Mouse (Mus musculus) kidney, adult 8-10 months (tissue): ENCODE results near the gene Fbxo42.

Source experiments
- DNase-seq, 2 experiments: peaks; one replicate each; pipeline ENCODE4 v3.0.0; 2022

The Fbxo42 gene

DNA sequence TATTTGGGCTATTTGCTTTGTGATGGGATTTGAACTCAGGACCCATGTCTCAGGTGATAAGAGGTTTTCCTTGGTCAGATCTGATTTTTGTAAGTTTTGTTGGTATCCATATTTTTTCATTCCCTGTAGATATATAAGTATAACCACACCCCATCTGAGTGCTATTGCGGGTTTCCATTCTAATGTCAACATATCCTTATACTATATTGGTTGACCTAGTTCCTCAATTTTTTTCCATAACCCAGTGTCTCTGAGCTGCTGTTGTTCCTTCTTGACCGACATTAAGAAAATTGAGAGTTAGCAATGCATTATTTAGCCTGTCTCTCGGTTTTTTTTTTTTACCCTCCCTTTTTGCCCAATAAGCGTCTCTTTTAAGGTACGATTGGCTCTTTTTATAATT is 75.0 kb downstream of the Fbxo42 start:
- no peak for DNase-seq

DNA sequence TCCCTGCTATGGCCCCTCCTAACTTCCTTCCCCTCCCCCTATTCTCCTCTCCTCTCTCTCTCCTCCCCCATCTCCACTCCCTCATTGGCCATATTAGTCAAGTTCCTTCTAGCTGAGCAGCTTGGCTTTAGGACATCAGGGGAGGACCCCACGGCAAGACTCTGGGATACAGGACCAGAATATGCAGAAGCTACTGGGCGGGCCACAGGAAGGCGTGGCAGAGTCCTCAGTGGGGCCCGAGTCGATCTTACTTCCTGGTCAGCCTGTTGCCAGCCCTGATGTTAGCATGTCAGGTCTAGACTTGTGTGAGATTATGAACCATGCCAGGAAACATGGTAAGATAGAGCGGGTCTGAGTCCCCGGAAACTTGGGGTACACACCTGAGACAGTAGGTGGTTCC is 81.0 kb downstream of the Fbxo42 start:
- no peak for DNase-seq

DNA sequence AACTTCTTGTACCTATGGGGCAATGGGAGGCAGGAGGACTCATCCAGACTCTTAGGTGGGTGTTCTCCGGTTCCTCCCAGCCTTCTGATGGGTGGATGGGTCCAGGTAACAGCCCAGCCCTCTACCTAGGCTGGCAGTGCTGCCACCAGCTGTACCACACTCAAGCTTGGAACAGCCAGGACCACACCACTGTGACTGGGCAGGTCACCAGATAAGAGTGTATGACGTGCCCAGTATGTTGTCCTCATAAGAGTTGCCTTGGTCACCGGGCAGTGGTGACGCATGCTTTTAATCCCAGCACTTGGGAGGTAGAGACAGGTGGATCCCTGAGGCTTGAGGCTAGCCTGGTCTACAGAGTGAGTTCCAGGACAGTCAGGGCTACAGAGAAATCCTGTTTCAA is 85.5 kb downstream of the Fbxo42 start:
- no peak for DNase-seq

DNA sequence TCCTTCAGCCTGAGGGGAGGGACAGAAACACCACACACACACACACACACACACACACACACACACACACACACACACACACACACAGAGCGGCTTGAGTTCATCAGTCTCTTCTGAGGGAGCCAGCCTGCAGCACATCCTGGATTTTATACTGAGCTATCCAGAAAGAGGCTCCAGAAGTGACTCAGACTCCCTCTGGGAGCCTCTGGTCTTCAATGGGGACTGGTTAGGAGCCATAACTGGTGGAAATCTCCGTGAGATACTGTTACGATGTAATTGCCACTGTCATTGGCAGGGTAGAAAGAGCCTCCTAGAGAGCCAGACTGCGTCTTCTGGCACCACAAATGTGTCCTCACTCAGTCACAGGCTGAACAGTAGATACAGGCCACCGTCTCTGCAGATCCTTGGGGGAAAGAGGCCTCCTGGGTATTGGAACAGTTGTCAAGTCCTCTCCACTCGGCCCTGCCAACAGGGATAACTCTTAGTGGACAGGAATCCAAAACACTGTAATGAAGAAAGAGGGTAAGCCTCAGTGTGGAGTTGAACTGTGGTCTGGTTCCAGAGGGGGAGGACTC is 87.9 kb downstream of the Fbxo42 start:
- DNase-seq: no peak

DNA sequence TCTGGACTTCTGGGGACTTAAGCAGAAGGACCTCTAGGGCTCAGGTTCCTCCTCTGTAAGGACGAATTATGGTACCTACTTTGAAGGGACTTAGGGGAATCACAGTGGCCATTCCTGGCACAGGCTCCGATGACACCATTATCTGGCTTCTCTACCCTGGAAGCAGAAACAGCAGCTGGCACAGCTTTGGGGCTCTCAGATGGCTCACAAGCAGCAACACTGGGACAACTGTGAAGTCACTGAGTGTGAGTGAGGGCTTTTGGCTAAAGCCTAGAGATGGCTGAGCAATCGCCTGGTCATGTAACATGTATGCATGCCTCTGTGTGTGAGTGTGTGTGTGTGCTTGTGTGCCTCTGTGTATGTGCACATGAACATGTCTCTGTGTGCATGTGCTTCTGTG is 89.1 kb downstream of the Fbxo42 start:
- DNase-seq: no peak

DNA sequence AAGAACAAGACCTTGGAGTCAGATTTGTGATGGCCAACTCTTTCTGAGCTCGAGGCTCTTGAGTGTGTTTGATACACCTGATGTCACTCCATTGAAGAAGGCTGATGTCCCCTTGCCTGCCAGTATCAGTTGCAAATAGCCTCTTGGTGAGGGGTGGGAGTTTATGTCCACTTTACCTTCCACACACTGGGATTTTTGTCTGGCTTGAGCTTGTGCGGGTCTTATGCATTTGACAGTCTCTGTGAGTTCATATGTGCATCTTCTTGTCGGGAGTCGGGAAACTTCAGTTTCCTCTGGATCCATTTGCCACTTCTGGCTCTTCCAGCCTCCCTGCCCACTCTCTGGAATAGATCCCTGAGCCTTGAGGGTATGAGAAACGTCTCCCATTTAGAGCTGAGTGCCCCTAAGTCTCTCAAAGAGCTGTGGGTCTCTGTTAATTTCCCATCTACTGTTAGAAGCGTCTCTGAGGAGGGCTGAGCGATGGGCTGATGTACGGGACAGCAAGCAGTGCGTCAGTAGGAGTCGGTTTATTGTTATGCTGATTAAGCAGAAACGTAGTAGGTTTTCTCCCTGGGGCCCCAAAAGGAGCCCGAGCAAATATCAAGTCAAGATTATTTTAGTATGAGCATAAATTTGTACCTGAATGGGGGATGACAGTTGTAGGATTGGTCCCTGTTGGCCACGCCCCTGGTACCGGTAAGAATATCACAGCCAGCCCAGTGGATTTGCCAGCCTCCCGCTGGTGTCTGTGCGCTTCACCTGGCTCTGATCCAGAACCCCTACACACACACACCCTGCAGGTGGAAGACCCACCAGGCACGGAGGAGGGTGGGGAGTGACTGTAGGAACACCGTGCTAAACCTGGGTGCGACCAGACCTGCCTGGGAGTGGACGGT is 91.0 kb downstream of the Fbxo42 start:
- DNase-seq: no peak

DNA sequence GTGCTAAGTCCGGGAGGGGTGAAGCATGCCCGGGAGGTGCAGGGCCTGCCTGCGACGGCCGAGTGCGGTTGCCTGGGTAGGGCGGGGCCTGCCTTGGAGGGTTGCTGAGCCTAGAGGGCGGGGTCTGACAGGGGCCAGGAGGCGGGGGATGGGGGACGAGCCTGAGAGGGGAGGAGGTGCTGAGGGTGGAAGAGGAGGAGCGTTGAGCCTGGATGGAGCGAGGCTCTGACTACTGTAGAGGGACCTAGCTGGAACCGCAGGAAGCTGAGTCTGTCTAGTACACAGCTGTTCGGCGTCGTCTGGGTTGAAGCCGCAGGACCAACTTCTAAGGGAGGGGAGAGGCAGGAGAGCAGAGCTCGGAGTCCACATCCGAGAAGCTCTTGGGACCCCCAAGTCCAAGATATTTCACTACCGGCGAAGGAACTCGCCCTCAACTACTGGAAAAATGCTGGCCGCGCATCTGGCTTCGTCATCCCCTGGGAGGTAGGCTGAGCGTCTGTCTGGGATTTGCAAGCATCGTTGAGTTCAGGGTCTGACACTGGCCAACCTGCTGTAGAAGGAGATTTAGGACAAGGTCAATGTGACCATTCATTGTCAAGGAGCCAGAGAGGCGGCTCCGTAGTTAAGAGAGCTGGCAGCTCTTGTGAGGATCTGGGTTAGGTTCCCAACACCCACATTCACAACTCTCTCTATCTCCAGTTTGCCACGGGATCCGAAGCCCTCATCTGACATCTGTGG is 91.8 kb downstream of the Fbxo42 start, which contains the start of gene Arhgef19:
TSS of gene Arhgef19 (plus strand) at position 112 of the 738 bp plus-strand sequence.
- peak; percentile 91 to 92 for DNase-seq

DNA sequence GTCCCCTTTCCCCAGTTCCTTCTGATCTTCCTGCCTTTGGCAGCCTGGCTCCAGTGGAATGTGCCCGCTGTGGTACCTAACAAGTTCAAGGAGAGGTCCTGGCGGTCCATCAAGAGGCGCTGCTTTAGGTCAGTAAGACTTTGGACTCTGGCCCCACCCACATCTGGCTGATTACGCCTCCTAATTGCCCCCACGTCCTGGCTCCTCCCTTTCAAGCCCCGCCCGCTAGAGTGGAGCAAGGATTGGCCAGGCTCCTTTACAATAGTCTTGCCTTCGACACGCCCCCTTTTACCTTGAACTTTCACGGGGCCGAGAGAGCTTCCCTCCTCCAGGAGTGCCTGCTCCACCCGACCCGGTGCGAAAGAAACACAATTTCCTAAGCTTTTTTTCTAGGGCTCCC is 92.9 kb downstream of the Fbxo42 start:
- DNase-seq: peak; percentile 84 to 86

DNA sequence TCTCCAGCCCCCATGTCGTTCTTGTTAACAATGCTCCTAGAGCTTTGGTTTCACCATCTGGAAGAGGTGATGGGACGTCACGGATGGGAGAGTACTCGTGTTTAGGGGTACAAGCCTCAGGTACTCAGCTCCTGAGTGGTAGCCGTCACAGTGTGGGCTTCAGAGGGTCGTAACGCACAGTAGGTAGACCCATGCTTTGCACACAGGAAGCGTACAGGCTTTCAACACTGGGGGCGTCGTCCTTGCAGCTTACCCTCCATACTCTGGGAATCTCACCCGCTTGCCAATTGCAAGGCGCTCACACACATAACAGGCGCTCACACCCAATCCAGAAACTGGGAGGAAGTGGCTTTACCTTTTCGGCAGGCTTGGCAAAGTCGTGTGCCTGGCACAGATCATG is 94.1 kb downstream of the Fbxo42 start:
- DNase-seq: no peak

DNA sequence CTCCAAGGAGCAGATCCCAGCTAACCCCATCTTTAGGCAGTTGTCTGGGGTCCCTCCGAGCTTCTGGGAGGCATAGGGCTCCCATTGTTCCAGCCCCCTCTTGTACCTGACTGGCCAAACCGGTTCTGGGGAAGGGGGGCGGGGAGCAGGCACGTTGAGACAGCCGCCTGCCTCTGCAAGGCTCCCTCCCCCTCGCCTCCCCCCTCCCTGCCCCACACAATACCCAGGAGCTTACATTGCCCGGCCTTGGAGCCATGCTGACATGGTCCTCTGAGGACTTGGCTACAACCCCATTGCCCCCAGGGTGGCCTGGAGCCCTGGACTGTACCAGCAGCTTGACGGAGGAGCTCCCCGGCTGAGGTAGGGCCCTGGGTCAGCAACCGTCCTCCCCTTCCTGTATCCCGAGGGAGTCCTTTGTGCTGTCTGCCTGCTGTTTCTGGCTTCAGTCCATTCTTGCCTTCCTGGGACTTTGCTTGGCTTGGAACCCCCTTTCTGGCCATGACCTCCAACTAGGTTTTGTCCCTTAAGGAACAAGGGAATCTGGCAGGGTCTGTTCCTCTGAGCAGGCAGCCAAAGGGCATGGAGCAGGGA is 95.0 kb downstream of the Fbxo42 start:
- DNase-seq: peak; percentile 51 to 54

DNA sequence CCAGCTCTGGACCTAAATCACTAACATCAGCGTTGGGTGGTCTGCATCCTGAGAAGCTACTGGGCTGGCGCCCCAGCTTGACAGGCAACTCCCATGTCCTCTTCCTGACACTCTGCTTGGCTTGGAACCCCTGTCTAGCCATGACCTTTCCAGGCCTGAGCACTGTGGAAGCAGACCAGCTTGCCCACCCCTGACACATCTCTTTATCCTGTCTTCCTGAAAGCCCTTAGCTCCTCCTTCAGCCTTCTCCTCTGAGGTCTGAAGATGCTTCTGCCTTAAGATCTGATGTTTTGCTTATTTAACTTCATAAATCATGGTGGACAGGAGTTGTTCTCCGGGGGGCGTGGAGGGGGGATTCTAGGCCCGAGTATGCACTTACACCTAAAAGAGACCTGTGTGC is 95.9 kb downstream of the Fbxo42 start:
- DNase-seq: no peak

DNA sequence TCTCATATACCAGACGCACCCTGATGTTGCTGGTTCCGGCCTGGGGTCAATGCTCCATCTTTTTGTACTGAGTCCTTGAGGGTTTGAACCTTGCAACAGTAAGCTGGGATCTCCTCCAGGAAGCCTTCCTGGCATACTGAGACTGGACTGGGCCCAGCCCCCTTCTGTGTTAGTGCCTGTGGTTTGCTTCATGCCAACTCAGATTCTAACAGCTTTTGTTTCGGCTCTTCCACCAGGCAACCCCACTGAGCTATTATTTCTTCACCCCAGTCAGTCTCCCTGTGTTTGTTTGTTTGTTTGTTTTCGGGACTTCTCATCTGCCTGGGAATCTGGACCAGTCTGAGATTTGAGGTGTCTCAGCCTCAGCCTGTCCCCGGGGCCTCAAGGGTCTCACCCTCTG is 96.7 kb downstream of the Fbxo42 start:
- DNase-seq: no peak

DNA sequence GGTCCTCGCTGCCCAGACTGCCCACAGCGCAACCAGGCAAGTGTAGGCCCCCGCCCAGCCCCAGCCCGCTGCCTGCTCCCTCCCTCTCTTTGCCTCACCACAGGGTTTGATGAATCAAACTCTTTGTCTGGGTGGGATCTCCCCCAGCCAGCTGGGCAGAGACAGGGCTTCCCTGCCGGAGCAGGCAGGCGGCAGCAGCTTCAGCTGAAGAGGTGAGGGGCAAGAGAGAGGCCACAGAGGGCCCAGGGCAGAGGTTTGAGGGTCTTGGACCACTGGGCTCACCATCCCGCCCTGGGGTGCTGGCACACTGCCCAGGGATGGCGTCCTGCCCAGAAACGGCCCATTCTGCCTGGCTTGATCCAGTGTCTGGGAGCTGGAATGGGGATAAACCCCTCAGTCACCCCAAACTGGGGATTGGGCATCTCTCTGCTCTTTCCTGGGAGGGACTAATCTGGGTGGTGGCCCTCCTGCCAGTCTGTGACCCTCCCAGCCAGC is 97.3 kb downstream of the Fbxo42 start:
- DNase-seq: peak; percentile 47 to 65

DNA sequence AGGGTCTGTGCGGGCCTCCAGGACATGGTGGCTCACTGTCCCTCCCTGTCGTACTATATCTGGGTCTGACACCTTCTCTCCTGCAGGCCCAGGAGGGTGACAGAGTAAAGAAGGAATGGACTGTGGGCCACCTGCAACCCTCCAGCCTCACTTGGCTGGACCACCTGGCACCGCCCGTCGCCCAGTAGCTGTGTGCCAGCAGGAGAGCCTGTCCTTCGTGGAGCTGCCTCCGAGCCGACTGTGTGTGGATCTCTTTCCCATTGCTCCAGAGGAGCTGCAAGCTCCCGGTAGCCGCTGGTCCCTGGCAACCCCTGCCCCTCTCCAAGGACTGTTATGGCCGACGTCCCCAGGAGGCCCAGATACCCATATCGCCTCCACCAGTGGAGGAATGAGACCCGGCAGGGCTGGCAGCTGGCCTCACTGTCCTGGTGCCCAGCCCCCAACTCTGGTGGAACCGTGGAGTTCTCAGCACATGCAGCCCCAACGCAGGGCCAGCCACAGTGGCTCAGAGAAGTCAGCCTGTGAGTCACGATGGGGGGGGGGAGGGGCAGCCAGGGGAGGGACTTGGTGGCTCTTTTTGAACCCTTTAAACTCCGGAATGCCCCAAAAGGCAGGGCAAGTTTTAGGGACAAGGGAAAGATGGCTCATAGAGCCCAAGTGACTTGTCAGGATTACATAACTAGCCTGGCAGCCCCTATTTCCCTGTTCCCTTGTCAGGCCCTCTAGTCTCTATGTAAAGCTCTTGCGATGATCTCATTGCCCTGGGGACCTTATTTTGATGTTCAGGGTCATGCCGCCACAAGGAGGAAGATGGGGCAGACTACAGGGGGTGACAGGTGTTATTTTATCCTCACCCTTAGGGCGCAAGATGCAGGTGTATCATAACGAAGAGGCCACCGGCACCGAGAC is 98.6 kb downstream of the Fbxo42 start:
- DNase-seq: no peak

DNA sequence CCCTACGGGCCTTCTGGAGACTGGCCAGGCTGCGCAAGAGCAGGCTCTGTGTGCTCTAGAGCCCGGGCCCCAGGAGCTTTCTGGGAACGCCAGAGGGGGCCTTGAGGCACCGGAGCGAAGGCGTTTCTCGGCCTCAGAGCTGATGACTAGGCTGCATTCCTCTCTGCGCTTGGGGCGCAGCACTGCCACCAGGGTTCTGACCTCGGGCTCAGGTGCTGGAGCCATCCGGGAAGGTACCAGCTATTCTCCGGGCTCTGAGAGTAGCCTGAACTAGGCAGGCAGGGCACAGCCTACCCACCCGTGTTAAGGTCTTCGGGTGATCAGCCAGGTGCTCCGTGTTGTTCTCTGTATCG is 99.3 kb downstream of the Fbxo42 start:
- no peak for DNase-seq

DNA sequence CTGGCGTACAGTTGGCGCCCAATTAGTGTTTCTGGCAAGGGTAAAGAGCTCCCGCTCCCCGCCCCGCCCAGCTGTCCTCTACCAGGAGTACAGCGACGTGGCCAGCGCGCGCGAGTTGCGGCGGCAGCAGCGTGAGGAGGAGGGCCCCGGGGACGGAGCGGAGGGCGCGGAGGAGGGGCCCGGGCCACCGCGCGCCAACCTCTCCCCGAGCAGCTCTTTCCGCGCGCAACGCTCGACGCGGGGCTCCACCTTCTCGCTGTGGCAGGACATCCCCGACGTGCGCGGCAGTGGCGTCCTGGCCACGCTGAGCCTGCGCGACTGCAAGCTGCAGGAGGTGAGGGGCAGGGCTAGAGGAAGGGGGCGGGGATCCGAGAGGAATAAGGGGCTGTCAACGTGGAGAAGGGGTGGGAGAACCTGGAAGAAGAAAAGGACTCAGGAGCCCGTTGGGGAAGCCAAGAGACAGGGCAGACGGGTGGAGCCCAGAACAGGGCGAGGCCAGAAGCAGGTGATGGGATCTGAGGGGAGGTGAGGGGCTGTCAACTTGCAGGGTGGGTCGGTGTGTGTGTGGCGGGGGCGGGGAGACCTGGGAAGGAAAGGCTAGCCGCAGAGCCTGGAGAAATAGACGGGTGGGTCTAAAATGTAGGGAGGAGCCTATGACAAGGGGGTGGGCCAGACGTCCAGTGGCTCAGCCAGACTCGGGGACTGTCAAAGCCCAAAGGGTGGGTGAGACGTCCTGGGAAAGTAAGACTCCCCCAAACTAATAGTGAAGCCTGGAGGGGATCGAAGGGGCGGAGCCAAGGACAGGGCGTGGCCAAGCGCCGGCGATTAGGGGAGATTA is 100.3 kb downstream of the Fbxo42 start:
- DNase-seq: no peak

DNA sequence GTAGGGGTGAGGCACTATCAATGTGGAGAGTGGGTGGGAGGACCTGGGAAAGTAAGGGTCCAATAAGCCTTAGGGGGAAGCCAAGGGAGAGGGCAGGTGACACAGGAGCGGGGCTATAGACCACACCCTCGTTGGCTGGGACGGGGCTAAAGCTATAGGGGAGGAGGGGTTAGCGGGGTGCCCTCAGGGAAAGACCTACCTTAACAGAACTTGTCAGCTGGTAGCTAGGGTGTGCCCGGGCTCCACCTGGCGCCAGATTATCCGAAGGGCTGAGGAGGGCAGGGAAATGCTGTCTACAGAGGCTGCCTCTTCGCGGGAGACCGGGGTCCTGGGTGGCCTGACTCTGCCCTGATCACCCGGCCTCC is 100.9 kb downstream of the Fbxo42 start:
- DNase-seq: no peak

DNA sequence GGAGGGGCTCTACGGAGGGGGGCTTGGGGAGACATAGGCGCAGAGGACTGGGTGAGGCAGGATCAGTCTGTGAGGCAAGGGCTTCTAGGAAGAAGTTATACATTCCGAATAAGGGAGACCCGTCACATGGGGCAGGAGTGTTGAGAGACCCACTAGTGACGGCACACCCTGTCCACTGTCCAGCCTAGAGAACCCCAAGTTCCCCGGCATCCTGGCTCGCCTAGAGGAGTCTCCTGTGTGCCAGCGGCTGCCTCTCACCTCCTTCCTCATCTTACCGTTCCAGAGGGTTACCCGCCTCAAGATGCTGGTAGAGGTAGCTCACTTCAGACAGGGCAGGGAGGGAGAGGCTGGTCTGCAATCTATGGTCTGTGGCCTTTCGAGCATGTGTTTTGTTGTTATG is 101.7 kb downstream of the Fbxo42 start:
- DNase-seq: no peak

DNA sequence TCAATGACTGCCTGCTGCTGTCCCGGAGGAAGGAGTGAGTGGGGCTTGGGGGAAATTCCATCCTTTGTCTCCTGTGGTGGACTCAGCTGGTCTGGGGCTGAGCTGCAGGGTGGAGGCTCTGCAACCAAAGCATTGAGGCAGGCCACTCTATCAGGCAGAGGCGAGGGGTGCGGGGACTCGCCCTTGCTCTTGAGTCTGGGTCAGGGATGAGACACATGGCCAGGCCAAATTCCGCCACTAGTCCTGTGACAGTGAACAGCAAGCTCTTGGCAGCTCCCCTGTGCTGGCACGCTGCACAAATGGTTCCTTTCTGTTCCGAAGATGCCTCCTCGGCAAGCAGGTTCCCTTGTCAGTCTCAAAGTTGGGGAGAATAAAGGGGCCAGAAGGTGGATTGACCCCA is 103.4 kb downstream of the Fbxo42 start:
- no peak for DNase-seq

DNA sequence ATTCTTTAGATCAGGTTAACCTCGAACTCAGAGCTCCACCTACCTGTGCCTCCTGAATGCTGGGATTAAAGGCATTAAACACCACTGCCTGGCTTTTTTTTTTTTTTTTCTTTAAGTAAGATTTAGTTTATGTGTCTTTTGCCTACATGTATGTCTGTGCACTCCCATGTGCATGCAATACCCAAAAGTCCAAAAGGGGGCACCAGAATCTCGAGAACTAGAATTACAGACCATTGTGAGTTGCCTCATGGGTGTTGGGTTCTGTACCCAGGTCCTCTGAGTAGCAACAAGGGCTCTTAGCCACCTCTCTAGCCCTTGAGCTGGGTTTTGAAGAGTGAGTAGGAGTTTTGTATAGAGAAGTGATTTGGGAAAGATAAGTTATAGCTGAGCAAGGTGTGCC is 104.9 kb downstream of the Fbxo42 start:
- no peak for DNase-seq
